Mouse (Mus musculus) neural tube, embryonic 14.5 days (tissue): ENCODE results near the gene Cttnbp2nl. TPM values are rescaled to one million over a fixed set of nuclear protein-coding genes. Genes with fewer than 3 reads are reported as not detected.

Source experiments
- ATAC-seq: fragments of 200-750 bp; cut with Nextera tagmentation; 2 replicates; pipeline ENCODE4 v1.8.0; 2017; ENCODE audit warnings: low read depth, mild to moderate bottlenecking, moderate TSS enrichment, moderate library complexity
- H3K27ac ChIP-seq: fragments of 300-500 bp; sonication (generic); 2 replicates; pipeline ENCODE4 v1.5.1; 2014; ENCODE audit warnings: low read depth, mild to moderate bottlenecking, control low read depth, low read length, moderate library complexity, mixed read lengths
- H3K27me3 ChIP-seq: fragments of 300-500 bp; sonication (generic); 2 replicates; pipeline ENCODE4 v1.6.1; 2014; ENCODE audit warnings: low read length; ENCODE audit not compliant: control insufficient read depth, insufficient read depth
- H3K36me3 ChIP-seq: fragments of 300-500 bp; sonication (generic); 2 replicates; pipeline ENCODE4 v1.6.1; 2014; ENCODE audit warnings: low read length, mixed read lengths; ENCODE audit not compliant: control insufficient read depth, insufficient read depth
- H3K4me1 ChIP-seq: fragments of 300-500 bp; sonication (generic); 2 replicates; pipeline ENCODE4 v1.6.1; 2014; ENCODE audit warnings: low read length; ENCODE audit not compliant: control insufficient read depth, insufficient read depth
- H3K4me2 ChIP-seq: fragments of 300-500 bp; sonication (generic); 2 replicates; pipeline ENCODE4 v1.6.1; 2014; ENCODE audit warnings: mild to moderate bottlenecking, low read depth, low read length, control low read depth
- H3K4me3 ChIP-seq: fragments of 300-500 bp; sonication (generic); 2 replicates; pipeline ENCODE4 v1.5.1; 2014; ENCODE audit warnings: low read depth, low read length, control low read depth, mixed read lengths
- H3K9ac ChIP-seq: fragments of 300-500 bp; sonication (generic); replicated peaks from 2 replicates; pipeline ENCODE4 v1.6.1; 2014; ENCODE audit warnings: low read depth, mild to moderate bottlenecking, control low read depth, low read length, mixed read lengths
- H3K9me3 ChIP-seq: fragments of 300-500 bp; sonication (generic); 2 replicates; pipeline ENCODE4 v1.6.1; 2016; ENCODE audit warnings: low read length; ENCODE audit not compliant: control insufficient read depth
- WGBS: fragments of 180-500 bp; shearing (Covaris S2); extraction: QIAGEN DNeasy Blood & Tissue Kit; methylation state at CpG from one replicate; pipeline ENCODE4 v1.1.7; 2014; 5-methylcytosine and 5-hydroxymethylcytosine counted together
- polyA plus RNA-seq: library from polyadenylated mRNA; unstranded; fragments of >200 nt; fragmentation: Nextera tagmentation; extraction: Ambion mirVana; gene quantifications from 2 replicates; pipeline ENCODE4 v1.2.1, GENCODE M21; 2014

Gene Cttnbp2nl
- polyA plus RNA-seq, 1 experiment from 2014 or later: 37.3 TPM

DNA sequence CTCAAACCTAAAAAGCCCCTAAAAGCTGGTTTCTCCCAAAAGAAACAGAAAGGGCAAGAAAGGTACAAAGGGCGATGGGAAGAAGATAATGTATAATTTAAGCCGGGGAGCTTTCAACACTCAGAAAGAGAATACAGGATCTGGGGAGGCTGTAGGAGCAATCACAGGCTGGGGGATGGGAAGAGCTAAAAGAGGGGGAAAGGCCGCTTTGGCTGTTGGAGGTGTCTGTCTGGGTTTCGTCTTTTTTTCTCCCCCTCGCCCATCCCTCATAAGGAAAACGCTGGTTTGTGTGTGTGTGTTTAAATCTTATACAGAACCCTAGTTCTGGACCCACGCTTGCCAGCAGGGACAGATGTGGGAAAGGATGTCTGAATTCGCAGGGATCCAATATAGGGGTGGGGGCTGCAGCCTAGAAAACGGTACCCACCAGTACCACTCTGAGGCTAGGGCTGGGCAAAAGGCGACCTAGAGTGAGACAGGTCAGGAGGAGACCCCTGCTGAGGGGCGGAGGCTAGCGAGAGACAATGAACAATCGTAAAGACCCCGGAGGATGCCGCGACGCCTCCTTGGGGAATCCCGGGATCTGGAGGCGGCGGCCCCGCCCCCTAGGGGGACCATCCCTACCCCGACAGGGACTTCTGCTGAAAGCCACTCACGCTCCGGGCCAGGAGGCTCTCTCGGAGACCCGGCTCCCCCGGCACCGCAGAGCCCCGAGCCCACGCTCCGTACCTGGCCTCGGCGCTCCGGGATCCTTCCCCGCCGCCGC is 592 bp downstream of the Cttnbp2nl start:
- Histone ChIP-seq H3K4me1 (peaks cover 28% of the 10 kb centered on the region), H3K27ac (peak overlapping the region; percentile 92), H3K9me3 (no peaks in the 10 kb centered on the region), H3K4me3 (peak overlapping the region; percentile 81), H3K27me3 (no peaks in the 10 kb centered on the region), H3K36me3 (no peaks in the 10 kb centered on the region), H3K9ac (peak overlapping the region; percentile 94), H3K4me2 (peak overlapping the region; percentile 78)
- ATAC-seq: peak; percentile 5
- WGBS: under 1% methylated on average over 33 of the region's 37 CpGs

DNA sequence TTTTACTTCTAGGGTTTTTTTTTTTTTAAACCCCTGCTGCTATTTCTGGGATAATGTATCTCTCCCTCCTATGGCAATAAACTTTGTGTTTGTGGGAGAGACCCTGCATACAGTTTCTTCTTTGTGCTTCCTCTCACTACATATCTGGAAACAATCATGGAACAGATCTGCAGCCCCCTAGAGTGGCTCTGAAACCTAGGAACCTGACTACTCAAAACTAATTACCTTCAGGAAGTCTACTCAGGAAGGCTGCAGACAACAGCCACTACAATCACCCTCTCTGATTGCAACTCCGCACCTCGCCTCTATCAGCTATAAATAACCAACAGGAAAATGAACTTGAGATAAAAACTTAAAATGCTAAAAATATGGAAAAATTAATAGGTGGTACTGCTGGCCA is 1.8 kb downstream of the Cttnbp2nl start:
- H3K27ac ChIP-seq: no peak overlapping the region
- ATAC-seq: no peak
- H3K36me3 ChIP-seq: no peaks in the 10 kb centered on the region

DNA sequence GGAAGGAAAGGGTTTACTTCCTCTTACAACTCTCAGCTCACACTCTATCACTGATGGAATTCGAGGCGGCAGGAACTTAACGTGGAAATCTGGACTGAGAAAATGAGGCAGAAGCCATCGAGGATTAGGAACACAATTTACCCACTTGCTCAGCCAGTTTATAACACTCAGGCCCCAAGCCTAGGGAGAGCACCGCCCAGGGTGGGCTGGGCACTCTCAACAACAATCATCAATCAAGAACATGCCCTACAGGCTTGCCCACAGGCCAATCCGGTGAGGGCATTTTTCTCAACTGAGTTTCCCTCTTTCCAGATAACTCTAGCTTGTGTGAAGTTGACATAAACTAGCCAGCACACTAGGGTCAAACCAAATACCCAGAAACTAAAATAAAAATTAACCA is 3.1 kb downstream of the Cttnbp2nl start:
- Histone ChIP-seq H3K9me3 (no peaks in the 10 kb centered on the region), H3K4me1 (peaks cover 35% of the 10 kb centered on the region), H3K4me2 (peak overlapping the region; percentile 29; the same call in 1 of the 2 replicates), H3K36me3 (no peaks in the 10 kb centered on the region), H3K27ac (no peak overlapping the region), H3K9ac (no peak overlapping the region), H3K27me3 (no peaks in the 10 kb centered on the region), H3K4me3 (no peak overlapping the region)
- ATAC-seq: no peak
- 86% methylated on average over 6 of the region's 6 CpGs for WGBS

More for the DNA sequence above, 1.8 kb downstream of the Cttnbp2nl start:
- Histone ChIP-seq H3K9me3 (no peaks in the 10 kb centered on the region), H3K27me3 (no peaks in the 10 kb centered on the region), H3K9ac (peak overlapping the region; percentile 26; the same call in 1 of the 2 replicates), H3K4me2 (peak overlapping the region; percentile 78), H3K4me1 (peaks cover 30% of the 10 kb centered on the region), H3K4me3 (peak overlapping the region; percentile 81)
- 57% methylated on average over 2 of the region's 2 CpGs for WGBS

DNA sequence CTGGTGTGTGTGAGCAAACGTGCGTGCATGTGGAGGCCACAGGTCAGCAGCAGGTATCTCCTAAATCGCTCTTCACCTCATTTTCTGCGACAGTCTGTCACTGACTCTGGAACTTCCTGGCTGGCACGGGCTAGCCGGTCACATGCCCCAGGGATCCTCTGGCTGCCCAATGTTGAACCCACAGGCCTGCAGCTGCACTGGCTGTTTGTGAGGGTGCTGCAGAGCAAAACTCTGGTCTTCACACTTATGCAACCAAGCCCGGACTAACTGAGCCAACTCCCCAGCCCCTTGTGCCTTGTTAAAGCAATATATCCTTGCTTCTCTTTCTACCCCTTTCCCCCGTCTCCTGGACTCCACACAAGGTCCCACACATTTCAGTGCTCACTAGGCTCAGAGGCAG is 5.3 kb downstream of the Cttnbp2nl start:
- WGBS: 81% methylated on average over 8 of the region's 8 CpGs
- Histone ChIP-seq H3K9ac (no peak overlapping the region), H3K4me1 (peaks cover 32% of the 10 kb centered on the region), H3K4me2 (no peak overlapping the region), H3K4me3 (no peak overlapping the region), H3K9me3 (no peaks in the 10 kb centered on the region), H3K27me3 (no peaks in the 10 kb centered on the region), H3K36me3 (no peaks in the 10 kb centered on the region), H3K27ac (no peak overlapping the region)
- ATAC-seq: no peak

DNA sequence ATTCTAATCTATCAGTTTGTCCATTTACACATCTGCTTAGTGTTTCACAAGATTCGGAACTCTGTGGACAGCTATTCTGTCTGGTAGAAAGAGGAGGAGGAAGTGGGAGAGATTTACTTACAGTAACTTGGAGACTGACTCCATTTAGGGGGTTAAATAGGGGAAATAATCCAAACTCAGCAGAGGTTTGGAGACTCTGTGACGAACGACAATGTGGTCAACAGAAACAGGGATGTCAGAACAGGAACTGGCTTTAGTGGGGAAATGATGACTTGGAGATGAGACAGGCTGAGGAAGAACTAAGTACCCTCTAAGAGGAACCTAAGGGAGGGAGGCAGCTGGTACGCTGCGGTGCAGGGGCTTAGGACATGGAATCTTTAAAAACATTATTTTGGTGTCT is 6.1 kb downstream of the Cttnbp2nl start:
- no peaks in the 10 kb centered on the region for H3K9me3 ChIP-seq
- no peak overlapping the region for H3K27ac ChIP-seq
- H3K36me3 ChIP-seq: no peaks in the 10 kb centered on the region
- whole genome bisulfite sequencing: 87% methylated on average over 5 of the region's 5 CpGs
- no peak overlapping the region for H3K9ac ChIP-seq
- H3K4me1 ChIP-seq: peaks cover 32% of the 10 kb centered on the region
- ATAC-seq: no peak
- H3K4me2 ChIP-seq: no peak overlapping the region
- H3K27me3 ChIP-seq: no peaks in the 10 kb centered on the region
- H3K4me3 ChIP-seq: no peak overlapping the region

DNA sequence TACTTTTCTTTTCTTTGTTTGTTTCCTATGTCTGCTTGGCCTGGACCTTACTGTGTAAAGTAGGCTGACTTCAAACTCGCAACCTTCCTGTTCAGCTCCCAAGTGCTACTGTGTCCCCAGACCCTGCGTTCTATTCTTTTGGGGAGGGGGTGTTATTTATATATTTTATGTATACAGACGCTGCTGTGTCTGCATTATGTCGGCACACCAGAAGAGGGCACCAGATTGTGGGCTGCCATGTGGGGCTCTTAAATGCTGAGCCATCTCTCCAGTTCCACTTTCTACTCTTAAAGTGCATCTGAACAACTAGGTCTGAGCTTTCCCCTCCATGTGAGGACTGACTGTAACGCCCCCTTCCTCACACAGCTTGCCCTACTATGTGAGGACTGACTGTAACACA is 9.2 kb downstream of the Cttnbp2nl start:
- H3K4me3 ChIP-seq: no peak overlapping the region
- H3K9ac ChIP-seq: no peak overlapping the region
- H3K27me3 ChIP-seq: no peaks in the 10 kb centered on the region
- ATAC-seq: no peak
- no peaks in the 10 kb centered on the region for H3K9me3 ChIP-seq
- no peak overlapping the region for H3K4me2 ChIP-seq
- no peak overlapping the region for H3K27ac ChIP-seq
- WGBS: 88% methylated on average over 5 of the region's 5 CpGs
- no peaks in the 10 kb centered on the region for H3K36me3 ChIP-seq
- peaks cover 12% of the 10 kb centered on the region for H3K4me1 ChIP-seq

DNA sequence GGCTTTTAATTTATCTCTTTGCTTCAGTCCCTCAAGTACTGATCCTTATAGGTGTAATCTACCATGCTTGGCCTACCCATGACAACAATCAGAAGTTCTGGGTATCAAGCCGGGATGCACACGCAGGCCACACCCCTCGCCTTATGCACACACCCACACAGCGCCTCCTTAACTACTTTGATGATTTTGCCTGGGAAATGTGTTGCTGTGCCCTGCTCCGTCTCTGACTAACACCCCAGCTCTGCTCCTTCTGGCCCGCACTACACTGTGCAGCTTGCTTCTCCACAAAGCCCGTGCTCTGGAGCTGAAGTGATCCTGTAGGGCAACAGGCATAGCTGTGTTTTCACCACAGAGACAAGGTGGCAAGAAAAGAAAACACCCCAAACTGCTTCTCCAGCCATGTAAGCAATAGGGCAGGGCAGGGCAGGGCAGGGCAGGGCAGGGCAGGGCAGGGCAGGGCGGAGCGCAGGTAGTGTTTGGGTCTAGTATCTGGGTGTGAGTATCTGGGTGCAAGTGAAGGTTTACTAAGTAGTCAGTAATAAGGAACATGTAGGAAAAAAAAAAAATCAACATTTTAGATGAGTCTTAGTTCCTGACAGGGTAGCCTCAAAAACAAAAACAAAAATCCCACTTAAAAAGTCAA is 11.8 kb downstream of the Cttnbp2nl start:
- Histone ChIP-seq H3K4me1 (peaks cover 5% of the 10 kb centered on the region; the same call in 1 of the 2 replicates), H3K9ac (no peak overlapping the region), H3K4me2 (no peak overlapping the region), H3K27ac (no peak overlapping the region), H3K4me3 (no peak overlapping the region), H3K9me3 (no peaks in the 10 kb centered on the region), H3K36me3 (peaks cover 7% of the 10 kb centered on the region), H3K27me3 (no peaks in the 10 kb centered on the region)
- no peak for ATAC-seq
- 93% methylated on average over 9 of the region's 9 CpGs for WGBS

DNA sequence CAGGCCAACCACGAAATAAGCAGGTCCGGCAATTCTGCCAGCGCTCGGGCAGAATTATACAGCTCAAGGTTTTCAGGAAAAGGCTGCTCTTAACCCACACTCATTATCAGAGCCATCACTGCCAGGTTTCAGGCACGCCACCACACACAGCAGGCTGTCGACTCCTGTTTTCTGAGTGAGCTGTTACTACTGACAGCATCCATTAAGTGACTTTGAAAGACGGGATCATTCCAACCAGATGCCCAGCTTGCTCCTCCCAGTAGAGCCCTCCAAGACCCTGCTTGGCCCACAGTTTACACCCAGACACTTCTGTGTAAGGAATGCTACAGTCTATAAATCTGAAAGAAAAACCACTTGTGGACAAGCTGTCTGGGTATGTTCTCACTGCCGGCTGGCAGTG is 12.9 kb downstream of the Cttnbp2nl start:
- Histone ChIP-seq H3K4me1 (peaks cover 1% of the 10 kb centered on the region; the same call in 1 of the 2 replicates), H3K27me3 (no peaks in the 10 kb centered on the region), H3K36me3 (peaks cover 18% of the 10 kb centered on the region), H3K4me3 (no peak overlapping the region), H3K27ac (no peak overlapping the region), H3K4me2 (no peak overlapping the region), H3K9me3 (no peaks in the 10 kb centered on the region), H3K9ac (no peak overlapping the region)
- WGBS: 48% methylated on average over 8 of the region's 8 CpGs
- peak; percentile 56; the same call in 1 of the 2 replicates for ATAC-seq

DNA sequence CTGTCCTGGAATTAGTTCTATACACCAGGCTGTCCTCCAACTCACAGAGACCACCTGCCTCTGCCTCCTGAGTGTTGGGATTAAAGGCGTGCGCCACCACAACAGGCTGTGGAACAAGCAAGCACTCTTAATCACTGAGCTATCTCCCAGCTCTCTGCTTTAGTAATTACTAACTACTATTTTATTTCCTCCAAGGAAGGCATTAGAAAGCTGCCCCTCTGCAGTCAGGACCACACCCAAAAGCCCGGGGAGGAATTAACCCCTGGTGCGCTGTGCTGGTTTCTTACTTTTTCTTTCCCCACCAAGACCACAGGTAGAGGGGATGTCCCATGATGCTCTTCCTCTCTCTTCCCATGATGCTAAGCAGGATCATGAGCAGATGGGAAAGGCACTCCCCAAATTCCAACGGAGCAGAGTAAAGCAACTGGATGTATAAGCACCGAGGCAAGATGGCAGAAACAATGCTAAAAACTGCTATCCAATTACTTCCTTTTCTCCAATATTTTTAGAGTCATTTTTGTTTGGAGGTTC is 15.6 kb downstream of the Cttnbp2nl start:
- Histone ChIP-seq H3K4me3 (no peak overlapping the region), H3K4me1 (no peaks in the 10 kb centered on the region), H3K9ac (no peak overlapping the region), H3K27ac (no peak overlapping the region), H3K4me2 (no peak overlapping the region), H3K9me3 (no peaks in the 10 kb centered on the region), H3K27me3 (no peaks in the 10 kb centered on the region), H3K36me3 (peaks cover 30% of the 10 kb centered on the region)
- 91% methylated on average over 6 of the region's 6 CpGs for WGBS
- ATAC-seq: no peak
